Mouse (Mus musculus) 416B (cell line): ENCODE data around the gene 1700025G04Rik.
"Not testable (repeated sequence)": the region's sequence is repeated elsewhere in the genome, so short reads cannot be mapped to it uniquely, and the experiment has no call there.

Source experiments
- DNase-seq: peaks from one replicate; pipeline ENCODE4 v3.0.0; 2011; ENCODE audit warnings: low read depth

The 1700025G04Rik gene

DNA sequence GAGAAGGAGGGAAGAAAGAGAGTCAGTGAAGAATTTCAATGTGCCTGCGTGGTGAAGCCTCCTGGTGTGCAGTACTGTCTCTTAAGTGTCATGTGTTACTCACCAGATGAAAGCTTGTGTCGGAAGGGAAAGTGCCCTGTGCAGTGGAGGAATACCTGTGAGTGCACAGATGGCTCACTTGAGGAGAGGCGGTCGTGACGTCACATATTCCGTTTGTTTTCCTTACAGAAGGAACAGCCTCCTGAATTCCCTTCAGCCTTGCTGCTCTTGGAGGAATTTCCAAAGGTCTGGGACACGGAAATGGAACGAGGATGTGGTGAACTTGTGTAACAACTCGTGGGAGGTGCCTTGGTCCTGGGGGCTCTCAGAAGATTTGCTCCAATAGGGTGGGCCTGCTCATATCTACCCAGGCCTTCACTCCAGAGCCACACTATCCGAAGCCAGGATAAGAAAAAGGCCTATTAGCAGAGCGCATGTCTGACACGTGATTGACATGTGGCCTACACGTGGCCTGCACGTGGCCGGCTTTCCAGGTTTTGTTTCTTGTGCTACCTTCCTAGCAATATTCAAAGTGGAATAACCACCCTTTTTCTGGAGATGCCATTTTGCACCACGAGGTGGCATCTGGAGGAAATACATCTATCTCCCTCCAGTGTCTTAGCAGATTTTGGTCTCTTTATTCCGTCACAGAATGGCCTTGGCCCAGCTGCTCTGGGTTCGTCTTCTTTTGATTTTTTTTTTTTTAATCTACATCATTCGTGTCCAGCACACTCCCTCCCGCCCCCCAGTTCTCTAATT lies 238.7 kb downstream of the 1700025G04Rik start:
- peak; percentile 41 for DNase-seq

DNA sequence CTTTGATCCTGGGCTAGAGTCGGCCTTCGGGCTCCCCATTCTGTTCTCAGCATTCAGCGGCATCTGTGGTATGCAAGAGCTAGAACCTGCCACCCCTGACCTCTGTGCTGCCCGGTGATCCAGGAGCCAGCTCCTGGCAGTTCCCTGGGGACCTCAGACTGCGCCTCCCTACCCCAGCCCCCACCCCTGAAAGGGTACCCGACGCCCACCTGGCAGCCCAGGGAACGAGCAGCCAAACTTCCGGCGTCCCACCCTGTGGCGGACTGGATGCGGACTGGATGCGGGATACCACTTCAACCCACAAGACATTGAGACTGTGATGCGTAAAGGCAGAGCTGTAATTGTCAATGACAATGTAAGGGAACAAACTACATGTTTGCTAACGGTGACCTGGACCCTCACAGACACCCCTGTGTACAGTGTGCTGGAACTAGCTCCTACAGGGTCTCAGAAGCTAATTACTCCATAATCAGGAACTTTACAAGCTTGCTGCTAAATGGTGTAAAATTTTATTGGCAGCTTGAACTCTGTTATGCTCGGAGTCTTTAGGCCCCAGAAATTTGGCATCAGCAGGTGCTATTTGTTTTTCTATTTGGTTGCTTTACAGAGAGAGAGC lies 239.8 kb downstream of the 1700025G04Rik start:
- no peak for DNase-seq

GRCm38 (mm10) chr1:151848286-151848685 lies 241.6 kb downstream of the 1700025G04Rik start:
- DNase-seq: no peak

DNA sequence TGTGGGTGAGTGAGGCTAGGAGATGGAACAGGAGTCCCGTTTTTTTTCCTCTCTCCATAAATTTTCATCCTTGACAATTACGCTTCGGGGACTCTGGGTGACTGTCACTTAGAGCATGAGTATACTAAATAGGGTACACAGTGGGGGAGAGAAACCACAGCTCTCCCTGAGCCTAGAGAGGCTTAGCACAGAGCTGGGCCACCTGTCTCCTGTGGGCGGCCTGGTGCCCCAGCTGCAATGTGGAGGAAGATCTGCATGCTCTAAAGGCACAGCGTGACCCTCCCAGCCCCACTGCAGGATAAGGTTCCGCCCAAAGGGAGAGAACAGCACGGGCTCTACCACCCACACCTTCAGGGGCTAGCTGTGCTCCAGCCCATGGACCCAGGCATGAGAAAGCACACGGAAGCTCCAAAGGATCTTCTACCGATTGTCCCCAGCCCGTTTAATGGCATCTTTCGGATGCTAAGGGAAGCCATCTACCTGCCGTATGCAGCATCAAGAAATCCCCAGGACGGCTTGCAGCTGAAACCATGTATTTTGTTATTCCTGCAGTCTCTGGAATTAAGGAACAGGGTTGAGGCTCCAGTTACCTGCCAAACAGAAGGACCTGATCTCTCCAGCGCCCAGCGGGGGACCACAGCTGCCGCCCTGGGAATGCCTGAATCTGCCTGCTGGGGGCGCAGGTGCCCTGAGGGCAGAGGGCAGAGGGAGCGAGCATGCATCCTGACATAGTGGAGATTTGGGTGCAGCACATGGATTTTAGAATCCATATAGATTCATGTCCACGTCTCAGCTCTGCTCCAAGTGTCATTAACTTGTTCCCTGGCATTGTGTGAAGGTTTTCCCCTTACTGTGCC lies 243.8 kb downstream of the 1700025G04Rik start:
- no peak for DNase-seq

GRCm38 (mm10) chr1:151845252-151845832 lies 244.6 kb downstream of the 1700025G04Rik start:
- no peak for DNase-seq

DNA sequence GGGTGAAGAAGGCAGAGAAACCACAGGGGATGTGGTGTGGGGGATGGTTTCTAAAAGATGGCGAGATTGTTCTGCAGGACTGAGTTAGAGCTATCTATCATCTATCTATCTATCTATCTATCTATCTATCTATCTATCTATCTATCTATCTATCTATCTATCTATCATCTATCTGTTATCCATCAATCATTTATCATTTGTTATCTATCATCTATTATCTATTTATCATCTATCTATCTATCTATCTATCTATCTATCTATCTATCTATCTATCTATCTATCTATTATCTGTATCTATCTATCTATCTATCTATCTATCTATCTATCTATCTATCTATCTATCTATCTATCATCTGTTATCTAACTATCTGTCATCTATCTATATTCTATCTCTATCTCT lies 249.6 kb downstream of the 1700025G04Rik start:
- DNase-seq: not testable (repeated sequence)

- no peak for DNase-seq
Measured at GRCm38 (mm10) chr1:151835261-151835660, 254.7 kb downstream of the 1700025G04Rik start.

GRCm38 (mm10) chr1:151831791-151832190 lies 258.1 kb downstream of the 1700025G04Rik start:
- DNase-seq: no peak

- no peak for DNase-seq
Measured at GRCm38 (mm10) chr1:151825065-151825464, 264.9 kb downstream of the 1700025G04Rik start.

- peak; percentile 75 for DNase-seq
Measured at GRCm38 (mm10) chr1:151820457-151820856, 269.5 kb downstream of the 1700025G04Rik start.

GRCm38 (mm10) chr1:151819190-151819589 lies 270.7 kb downstream of the 1700025G04Rik start:
- DNase-seq: peak; percentile 48

- DNase-seq: no peak
Measured at GRCm38 (mm10) chr1:151816051-151816450, 273.9 kb downstream of the 1700025G04Rik start.

DNA sequence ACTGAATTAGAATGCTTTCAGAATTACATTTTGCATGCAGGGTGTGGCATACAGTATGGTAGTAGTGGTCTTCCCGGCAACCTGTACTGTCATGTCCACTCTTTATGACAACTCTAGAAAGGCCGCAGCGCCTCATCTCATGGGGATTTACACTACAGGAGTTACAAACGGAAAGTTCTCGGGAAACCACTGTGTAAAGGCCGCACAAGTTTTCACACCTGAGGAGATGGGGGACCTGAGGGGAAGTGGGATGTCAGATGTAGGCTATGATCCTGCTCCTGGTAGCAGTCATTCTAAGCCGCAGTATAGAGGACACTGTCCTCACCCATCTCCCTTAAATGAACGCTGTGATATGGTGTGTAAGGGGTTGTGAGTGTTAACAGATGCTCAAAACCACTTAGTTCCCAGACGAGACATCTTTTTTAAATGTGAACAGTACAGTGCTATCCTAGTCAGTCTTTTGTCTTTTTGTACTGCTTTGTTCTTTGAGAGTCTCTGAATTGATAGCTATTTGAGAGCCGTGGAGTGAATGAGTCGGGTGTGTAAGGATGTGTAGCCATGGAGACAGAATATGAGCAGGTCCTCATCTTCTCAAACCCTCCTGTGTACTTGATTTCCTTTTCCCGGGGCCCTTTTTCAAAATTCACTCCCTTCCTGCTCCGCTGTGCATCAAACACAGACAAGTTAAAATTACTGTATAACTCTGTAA lies 277.8 kb downstream of the 1700025G04Rik start:
- DNase-seq: no peak

DNA sequence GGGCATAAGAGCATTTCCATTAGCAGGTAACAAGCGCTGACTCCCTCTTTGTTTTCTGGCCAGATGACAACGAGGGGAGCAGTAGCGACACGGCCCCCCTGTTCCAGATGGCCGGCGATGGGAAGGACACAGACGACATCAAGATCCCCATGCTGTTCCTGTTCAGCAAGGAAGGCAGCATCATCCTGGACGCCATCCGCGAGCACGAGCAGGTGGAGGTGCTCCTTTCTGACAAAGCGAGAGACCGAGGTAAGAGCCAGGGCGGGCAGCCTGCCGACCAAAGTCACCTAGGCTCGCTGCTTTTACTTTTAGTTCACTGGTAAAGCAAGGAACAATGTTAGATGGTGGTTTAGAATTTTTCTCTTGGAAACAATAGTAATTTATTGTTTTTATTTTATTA lies 278.5 kb downstream of the 1700025G04Rik start:
- DNase-seq: no peak

DNA sequence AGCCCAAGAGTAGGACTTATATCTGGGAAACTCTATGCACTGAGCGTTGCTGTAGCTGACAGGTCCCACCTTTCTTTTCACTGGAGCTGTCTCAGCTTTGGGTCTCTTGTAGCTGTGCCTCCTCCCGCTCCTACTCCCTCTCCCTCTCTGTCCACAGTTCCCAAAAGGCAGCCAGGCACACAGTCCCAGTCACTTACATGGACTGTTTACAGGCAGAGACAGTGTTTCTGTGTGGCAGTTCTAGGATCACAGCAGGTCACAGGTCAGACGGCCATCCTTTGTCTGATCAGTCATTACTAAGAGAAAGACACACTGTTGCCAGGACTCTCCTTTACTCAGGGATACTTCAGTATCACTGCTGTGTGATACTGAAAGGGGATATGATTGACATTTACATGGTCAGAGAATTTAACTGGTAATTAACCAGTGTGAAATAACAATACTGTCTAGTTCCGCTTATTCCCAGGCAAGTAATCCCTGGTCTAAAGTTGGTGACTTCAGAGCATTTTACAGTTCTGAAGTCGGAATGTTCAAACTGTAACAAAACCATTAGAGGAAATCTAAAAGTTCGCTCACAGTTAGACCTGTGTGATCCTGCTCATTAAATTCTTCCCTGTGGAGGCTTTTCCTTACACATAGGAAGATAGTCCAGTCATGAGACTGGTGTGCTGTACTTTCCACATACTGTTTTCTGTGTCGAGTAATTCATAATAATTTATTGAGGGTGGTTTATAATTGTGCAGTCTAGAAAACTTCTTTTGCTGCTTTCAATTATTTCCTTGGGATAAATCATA lies 279.1 kb downstream of the 1700025G04Rik start:
- DNase-seq: no peak

- no peak for DNase-seq
Measured at GRCm38 (mm10) chr1:151807286-151807685, 282.6 kb downstream of the 1700025G04Rik start.

DNA sequence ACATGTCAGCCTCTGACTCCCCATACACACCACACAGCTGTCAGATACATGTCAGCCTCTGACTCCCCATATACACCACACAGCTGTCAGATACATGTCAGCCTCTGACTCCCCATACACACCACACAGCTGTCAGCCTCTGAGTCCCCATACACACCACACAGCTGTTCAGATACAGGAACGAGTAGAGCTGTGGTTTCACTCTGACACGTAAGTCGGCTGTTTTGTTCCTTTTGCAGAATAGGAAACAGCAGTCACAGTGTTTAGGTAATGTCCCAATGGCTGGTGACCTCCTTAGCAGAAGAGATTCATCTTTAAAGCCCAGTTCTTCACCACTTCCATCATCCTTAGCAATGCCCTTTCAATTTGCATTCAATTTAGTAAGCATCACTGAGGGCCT lies 287.1 kb downstream of the 1700025G04Rik start:
- DNase-seq: peak; percentile 29
